Comparison of ENCODE assay signal across 9 mouse cellular contexts in the genomic region with DNA sequence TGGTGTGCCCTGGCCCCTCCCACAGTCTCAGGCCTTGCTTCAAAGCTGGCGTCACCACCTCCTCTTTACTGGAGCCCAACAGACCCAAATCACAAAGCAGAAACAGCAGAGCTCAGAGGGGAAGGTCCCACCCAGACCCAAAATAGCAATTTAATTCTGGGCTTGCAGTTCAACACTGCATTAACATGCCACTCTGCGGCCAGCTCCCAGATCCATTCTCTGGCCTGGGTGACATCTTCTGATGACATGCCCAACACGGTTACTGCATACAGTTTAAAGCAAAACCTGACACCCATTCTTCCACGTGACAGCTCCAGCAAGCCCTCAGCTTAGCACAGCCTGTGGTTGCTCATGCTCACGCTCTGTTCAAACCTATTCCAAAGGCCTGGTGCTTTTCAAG. TPM values are rescaled to one million over a fixed set of nuclear protein-coding genes. Genes with fewer than 3 reads are reported as not detected.
DNase-seq lines count a peak whose midpoint lies in the region; ATAC-seq lines count a peak whose summit lies in the region.
"Had no signal": no experiment of that assay in that cellular context is flagged by ENCODE, and none has a peak within 500 bp of the region (broad histone marks: within the 10 kb centered on the region; RNA-seq: fewer than 3 reads in every experiment).

No protein-coding gene starts in this region.

- no peaks in the 10 kb centered on the region for H3K9me3 ChIP-seq in heart, embryonic 15.5 days (replicated peaks)
- H3K9me3 ChIP-seq in midbrain, embryonic 12.5 days: peaks cover 6% of the 10 kb centered on the region; the same call in 1 of the 2 replicates
- H3K9me3 ChIP-seq in midbrain, embryonic 10.5 days (replicated peaks): peaks cover 1% of the 10 kb centered on the region; the same call in 1 of the 2 replicates
- H3K9me3 ChIP-seq in hindbrain, embryonic 15.5 days: no peaks in the 10 kb centered on the region
- no peaks in the 10 kb centered on the region for H3K9me3 ChIP-seq in neural tube, embryonic 13.5 days
- H3K9me3 ChIP-seq: G1E had no signal

- DNase-seq in heart, postnatal 14 days: no peak
- DNase-seq in midbrain, embryonic 10.5 days (ENCODE audit: low spot score): no peak
- no peak for DNase-seq in spleen, adult 12 weeks (ENCODE audit: low spot score)
- no peak for DNase-seq in lung, adult 18-20 months

- no peak overlapping the region for H3K9ac ChIP-seq in heart, embryonic 15.5 days
- no peak overlapping the region for H3K9ac ChIP-seq in midbrain, embryonic 12.5 days (replicated peaks)
- H3K9ac ChIP-seq in hindbrain, embryonic 15.5 days: no peak overlapping the region
- peak overlapping the region; percentile 31; the same call in 1 of the 2 replicates for H3K9ac ChIP-seq in neural tube, embryonic 13.5 days

- intact Hi-C loops in heart, postnatal 14 days (cut with DNase I): no loop called here

- no peak overlapping the region for H3K4me3 ChIP-seq in heart, embryonic 15.5 days
- H3K4me3 ChIP-seq in midbrain, embryonic 12.5 days: no peak overlapping the region
- H3K4me3 ChIP-seq in midbrain, embryonic 10.5 days: no peak overlapping the region
- no peak overlapping the region for H3K4me3 ChIP-seq in hindbrain, embryonic 15.5 days
- no peak overlapping the region for H3K4me3 ChIP-seq in neural tube, embryonic 13.5 days

- WGBS in heart, embryonic 15.5 days: 34% methylated on average over 5 of the region's 5 CpGs
- 37% methylated on average over 5 of the region's 5 CpGs for WGBS in midbrain, embryonic 12.5 days
- 46% methylated on average over 5 of the region's 5 CpGs for WGBS in midbrain, embryonic 10.5 days
- 41% methylated on average over 5 of the region's 5 CpGs for WGBS in hindbrain, embryonic 15.5 days
- WGBS in neural tube, embryonic 13.5 days: 44% methylated on average over 5 of the region's 5 CpGs

- H3K4me1 ChIP-seq in heart, embryonic 15.5 days (replicated peaks): peaks cover 38% of the 10 kb centered on the region
- peaks cover 30% of the 10 kb centered on the region for H3K4me1 ChIP-seq in midbrain, embryonic 12.5 days
- peaks cover 44% of the 10 kb centered on the region for H3K4me1 ChIP-seq in midbrain, embryonic 10.5 days
- H3K4me1 ChIP-seq in hindbrain, embryonic 15.5 days (replicated peaks): peaks cover 39% of the 10 kb centered on the region
- peaks cover 45% of the 10 kb centered on the region for H3K4me1 ChIP-seq in neural tube, embryonic 13.5 days (replicated peaks)

- H3K27me3 ChIP-seq in heart, embryonic 15.5 days: no peaks in the 10 kb centered on the region
- peaks cover 20% of the 10 kb centered on the region for H3K27me3 ChIP-seq in midbrain, embryonic 12.5 days
- H3K27me3 ChIP-seq in midbrain, embryonic 10.5 days (ENCODE audit: low read depth, poor library complexity, severe bottlenecking): peaks cover 43% of the 10 kb centered on the region
- H3K27me3 ChIP-seq in hindbrain, embryonic 15.5 days: no peaks in the 10 kb centered on the region
- H3K27me3 ChIP-seq in neural tube, embryonic 13.5 days: no peaks in the 10 kb centered on the region

- peak overlapping the region; percentile 29 for H3K4me2 ChIP-seq in heart, embryonic 15.5 days
- no peak overlapping the region for H3K4me2 ChIP-seq in midbrain, embryonic 12.5 days (replicated peaks)
- H3K4me2 ChIP-seq in hindbrain, embryonic 15.5 days: no peak overlapping the region
- 0 out of 2 replicates have a peak overlapping the region, but pooled peaks have one; percentile 31 for H3K4me2 ChIP-seq in neural tube, embryonic 13.5 days

- no peaks in the 10 kb centered on the region for H3K36me3 ChIP-seq in heart, embryonic 15.5 days
- no peaks in the 10 kb centered on the region for H3K36me3 ChIP-seq in midbrain, embryonic 12.5 days
- H3K36me3 ChIP-seq in midbrain, embryonic 10.5 days: no peaks in the 10 kb centered on the region
- H3K36me3 ChIP-seq in hindbrain, embryonic 15.5 days: no peaks in the 10 kb centered on the region
- no peaks in the 10 kb centered on the region for H3K36me3 ChIP-seq in neural tube, embryonic 13.5 days

- no peak for ATAC-seq in heart, embryonic 15.5 days (replicated peaks; ENCODE audit: insufficient number of reproducible peaks, insufficient read depth, low FRiP score, low read depth)
- no peak for ATAC-seq in midbrain, embryonic 12.5 days (ENCODE audit: low FRiP score, low read depth)
- no peak for ATAC-seq in hindbrain, embryonic 15.5 days (ENCODE audit: low FRiP score, low read depth)
- no peak for ATAC-seq in neural tube, embryonic 13.5 days (ENCODE audit: low read depth)

- H3K27ac ChIP-seq in heart, embryonic 15.5 days: peak overlapping the region; percentile 63
- peak overlapping the region; percentile 54; the same call in 1 of the 2 replicates for H3K27ac ChIP-seq in midbrain, embryonic 12.5 days (replicated peaks)
- no peak overlapping the region for H3K27ac ChIP-seq in midbrain, embryonic 10.5 days (replicated peaks)
- peak overlapping the region; percentile 33; the same call in 1 of the 2 replicates for H3K27ac ChIP-seq in hindbrain, embryonic 15.5 days (replicated peaks)
- peak overlapping the region; percentile 61; the same call in 1 of the 2 replicates for H3K27ac ChIP-seq in neural tube, embryonic 13.5 days (replicated peaks)

RNA-seq across cellular contexts. Expression of a gene that starts 4.1 kb away (rescaled TPM):
- polyA plus RNA-seq in heart, embryonic 15.5 days (2015; fragmentation: Nextera tagmentation; extraction: Ambion mirVana): 2.4 and 3.2 TPM in 2 replicates
- total RNA-seq in heart, postnatal 14 days (2021): 1 to 10 TPM; 6.5 to 8.2 TPM
- 5.9 and 7.7 TPM in 2 replicates for polyA plus RNA-seq in midbrain, embryonic 12.5 days (2016; fragmentation: Nextera tagmentation; extraction: Ambion mirVana)
- 4.9 and 5.0 TPM in 2 replicates for polyA plus RNA-seq in midbrain, embryonic 10.5 days (2016; fragmentation: Nextera tagmentation; extraction: Ambion mirVana)
- polyA plus RNA-seq in hindbrain, embryonic 15.5 days (2015; fragmentation: Nextera tagmentation; extraction: Ambion mirVana): 3.9 and 4.1 TPM in 2 replicates
- polyA plus RNA-seq in neural tube, embryonic 13.5 days (2015; fragmentation: Nextera tagmentation; extraction: Ambion mirVana): 3.6 and 4.5 TPM in 2 replicates

Comparison
In these comparisons a context has a peak if more than half of its experiments do, and no peak if none do; other contexts are left out.
1. H3K4me2 ChIP-seq: peak in heart, embryonic 15.5 days (single experiment) and neural tube, embryonic 13.5 days (single experiment); none in midbrain, embryonic 12.5 days (single experiment) and hindbrain, embryonic 15.5 days (single experiment).